Mouse (Mus musculus) olfactory bulb, adult 2 months (tissue): ENCODE results near the gene Fos. TPM values are rescaled to one million over a fixed set of nuclear protein-coding genes. Genes with fewer than 3 reads are reported as not detected.

Experiments
- H3K27ac ChIP-seq: fragments of 200-500 bp; 2 replicates; pipeline ENCODE4 v1.5.1; 2012; ENCODE audit warnings: low read depth, low read length; ENCODE audit not compliant: insufficient read depth
- H3K4me1 ChIP-seq: fragments of 200-500 bp; 2 replicates; pipeline ENCODE4 v1.6.1; 2012; ENCODE audit warnings: low read length; ENCODE audit not compliant: control insufficient read depth, insufficient read depth
- H3K4me3 ChIP-seq: fragments of 200-500 bp; 2 replicates; pipeline ENCODE4 v1.5.1; 2012; ENCODE audit warnings: mild to moderate bottlenecking, low read depth, low read length, moderate library complexity; ENCODE audit not compliant: insufficient read depth
- CTCF ChIP-seq: fragments of 200-500 bp; IDR thresholded peaks from 2 replicates; pipeline ENCODE4 v1.5.1; 2012; ENCODE audit warnings: low read depth, mild to moderate bottlenecking, low read length, moderate library complexity; ENCODE audit not compliant: insufficient read depth
- POLR2A ChIP-seq: fragments of 200-500 bp; IDR thresholded peaks from 2 replicates; pipeline ENCODE4 v1.6.1; 2012; ENCODE audit warnings: mild to moderate bottlenecking, low read depth, low read length, moderate library complexity; ENCODE audit not compliant: insufficient read depth
- WGBS: fragments of 180-500 bp; shearing (Covaris S2); methylation state at CpG from one replicate; pipeline ENCODE4 v1.1.7; 2018; 5-methylcytosine and 5-hydroxymethylcytosine counted together
- polyA plus RNA-seq: library from polyadenylated mRNA; stranded (reverse); fragments of >200 nt; gene quantifications from 2 replicates; pipeline ENCODE4 v1.2.4, GENCODE M21; 2012; ENCODE audit warnings: low replicate concordance; ENCODE audit not compliant: missing spikeins, insufficient read depth, insufficient read length

The Fos gene
- not detected in 2 replicates for polyA plus RNA-seq

- TF ChIP-seq CTCF = no peak
- peak; percentile 97 for TF ChIP-seq POLR2A
- Histone ChIP-seq H3K4me3 (peak within 1 kb of the TSS; percentile 67), H3K4me1 (peaks cover 19% of the 10 kb centered on the region), H3K27ac (peak within 1 kb of the TSS; percentile 98)
- under 1% methylated on average over 56 of the region's 56 CpGs for WGBS
Measured at GRCm38 (mm10) chr12:85473481-85474297, at the start of gene Fos. Gene Fos (plus strand): TSS chr12:85473890.

DNA sequence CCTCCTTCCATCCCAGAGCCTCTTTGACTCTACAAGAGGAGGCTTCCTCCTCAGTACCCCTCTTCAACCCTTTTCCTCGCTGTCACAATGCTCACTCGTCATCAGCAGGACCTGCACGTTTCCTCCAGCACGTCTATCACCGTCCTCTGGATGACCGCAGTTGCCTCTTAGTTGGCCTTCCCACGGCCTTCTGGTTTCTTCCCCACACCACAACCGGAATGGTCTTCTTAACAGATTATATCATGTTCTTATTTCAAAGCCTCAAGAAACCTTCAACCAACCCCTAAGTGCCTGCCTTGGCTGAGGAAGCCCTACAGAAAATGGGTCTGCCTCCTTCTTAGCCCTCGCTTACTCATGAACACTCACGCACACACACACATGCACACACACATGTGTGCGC lies 48.0 kb upstream of the Fos start:
- WGBS = 94% methylated on average over 11 of the region's 11 CpGs
- no peak overlapping the region for H3K4me3 ChIP-seq
- no peak for TF ChIP-seq CTCF
- no peak for TF ChIP-seq POLR2A
- no peaks in the 10 kb centered on the region; the same call in 1 of the 2 replicates for H3K4me1 ChIP-seq
- H3K27ac ChIP-seq = no peak overlapping the region

GRCm38 (mm10) chr12:85426126-85426525 lies 47.6 kb upstream of the Fos start:
- Histone ChIP-seq H3K4me3 (no peak overlapping the region), H3K27ac (no peak overlapping the region), H3K4me1 (no peaks in the 10 kb centered on the region; the same call in 1 of the 2 replicates)
- no peak for TF ChIP-seq CTCF
- no peak for TF ChIP-seq POLR2A
- WGBS = 54% methylated on average over 10 of the region's 10 CpGs

DNA sequence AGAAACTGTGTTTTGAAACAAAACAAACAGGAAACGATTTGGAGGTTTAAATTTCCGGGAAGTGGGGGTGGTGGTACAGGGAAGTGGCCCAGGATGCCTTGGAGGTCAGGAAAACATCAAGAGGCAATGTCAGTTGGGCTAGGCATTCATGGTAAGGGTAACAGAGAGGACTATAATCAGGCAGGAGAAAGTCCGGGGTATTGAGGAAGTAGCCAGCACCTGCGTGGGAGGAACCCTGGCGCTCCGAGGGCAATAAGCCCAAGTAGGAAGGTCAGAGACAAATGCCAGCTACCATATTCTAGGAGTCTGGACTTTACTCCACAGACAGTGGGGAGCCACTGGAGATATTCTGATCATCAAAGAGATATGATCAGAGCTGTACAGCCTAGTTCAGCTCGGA lies 45.9 kb upstream of the Fos start:
- 90% methylated on average over 7 of the region's 7 CpGs for WGBS
- H3K4me3 ChIP-seq = no peak overlapping the region
- TF ChIP-seq CTCF (no peak), POLR2A (no peak)
- no peak overlapping the region for H3K27ac ChIP-seq
- no peaks in the 10 kb centered on the region; the same call in 1 of the 2 replicates for H3K4me1 ChIP-seq

GRCm38 (mm10) chr12:85429999-85430398 lies 43.7 kb upstream of the Fos start:
- 84% methylated on average over 4 of the region's 4 CpGs for WGBS
- peaks cover 7% of the 10 kb centered on the region for H3K4me1 ChIP-seq
- no peak overlapping the region for H3K27ac ChIP-seq
- H3K4me3 ChIP-seq = no peak overlapping the region
- TF ChIP-seq POLR2A = no peak
- TF ChIP-seq CTCF = no peak

DNA sequence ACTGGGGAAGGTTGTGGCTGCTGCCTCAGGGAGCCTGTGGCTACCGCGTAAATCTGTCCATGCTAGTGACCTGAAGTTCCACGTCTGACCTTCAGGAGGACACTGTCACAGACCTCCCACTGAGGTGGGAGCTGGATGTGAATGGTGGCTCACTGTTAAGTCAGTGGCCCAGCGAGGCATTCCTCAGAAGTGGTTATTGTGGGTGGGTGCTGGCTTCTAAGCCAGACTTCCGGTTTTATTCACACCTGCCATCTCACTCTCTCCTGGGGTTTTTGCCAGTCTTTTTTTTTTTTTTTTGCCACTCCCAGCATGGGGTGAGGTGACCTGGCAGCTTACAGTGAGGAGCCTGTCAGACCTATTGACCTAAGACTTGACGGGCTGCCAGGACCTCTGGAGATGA lies 43.3 kb upstream of the Fos start:
- Histone ChIP-seq H3K27ac (no peak overlapping the region), H3K4me1 (peaks cover 7% of the 10 kb centered on the region), H3K4me3 (no peak overlapping the region)
- TF ChIP-seq CTCF (no peak), POLR2A (no peak)
- 71% methylated on average over 6 of the region's 6 CpGs for WGBS

DNA sequence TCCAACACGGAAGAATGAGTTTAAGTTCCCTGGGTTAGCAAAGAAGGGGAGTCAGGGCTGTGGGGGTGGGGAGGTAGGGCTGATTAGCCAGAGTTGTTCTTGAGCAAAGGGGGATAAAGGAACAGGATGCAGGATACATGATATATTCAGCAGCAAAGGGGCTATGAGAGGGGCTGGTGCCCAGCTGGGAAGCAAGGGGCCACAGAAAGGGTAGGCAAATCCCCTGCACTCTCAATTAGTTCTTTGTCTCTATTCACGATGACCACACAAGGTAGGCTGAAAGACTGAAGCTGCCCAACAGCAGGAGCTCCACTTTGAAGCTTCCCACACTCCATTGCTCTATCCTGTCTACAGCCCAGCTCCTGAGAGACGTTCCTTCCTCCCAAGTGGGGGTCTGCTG lies 39.8 kb upstream of the Fos start:
- Histone ChIP-seq H3K4me1 (peaks cover 22% of the 10 kb centered on the region), H3K4me3 (no peak overlapping the region), H3K27ac (no peak overlapping the region)
- TF ChIP-seq CTCF = no peak
- TF ChIP-seq POLR2A = no peak
- 34% methylated on average over 3 of the region's 3 CpGs for WGBS

DNA sequence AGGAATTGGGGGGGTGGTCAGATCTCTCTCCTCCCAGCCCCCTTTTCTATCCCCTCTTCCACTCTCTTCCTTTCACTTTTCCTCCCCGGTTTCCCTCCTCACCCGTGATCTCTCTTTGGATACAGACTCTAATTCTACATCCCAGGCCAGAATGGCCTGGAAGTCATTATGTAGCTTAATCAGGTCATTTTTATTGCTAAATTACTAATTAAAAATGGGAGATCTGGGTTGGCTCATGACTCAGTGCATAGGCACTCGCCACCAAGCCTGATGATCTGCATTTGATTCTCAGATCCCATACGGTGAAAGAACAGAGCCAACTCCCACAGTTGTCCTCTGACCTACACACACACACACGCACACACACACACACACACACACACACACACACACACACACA lies 39.2 kb upstream of the Fos start:
- H3K4me3 ChIP-seq = no peak overlapping the region
- H3K27ac ChIP-seq = no peak overlapping the region
- peaks cover 22% of the 10 kb centered on the region for H3K4me1 ChIP-seq
- no peak for TF ChIP-seq POLR2A
- no peak for TF ChIP-seq CTCF
- WGBS = 68% methylated on average over 5 of the region's 5 CpGs

DNA sequence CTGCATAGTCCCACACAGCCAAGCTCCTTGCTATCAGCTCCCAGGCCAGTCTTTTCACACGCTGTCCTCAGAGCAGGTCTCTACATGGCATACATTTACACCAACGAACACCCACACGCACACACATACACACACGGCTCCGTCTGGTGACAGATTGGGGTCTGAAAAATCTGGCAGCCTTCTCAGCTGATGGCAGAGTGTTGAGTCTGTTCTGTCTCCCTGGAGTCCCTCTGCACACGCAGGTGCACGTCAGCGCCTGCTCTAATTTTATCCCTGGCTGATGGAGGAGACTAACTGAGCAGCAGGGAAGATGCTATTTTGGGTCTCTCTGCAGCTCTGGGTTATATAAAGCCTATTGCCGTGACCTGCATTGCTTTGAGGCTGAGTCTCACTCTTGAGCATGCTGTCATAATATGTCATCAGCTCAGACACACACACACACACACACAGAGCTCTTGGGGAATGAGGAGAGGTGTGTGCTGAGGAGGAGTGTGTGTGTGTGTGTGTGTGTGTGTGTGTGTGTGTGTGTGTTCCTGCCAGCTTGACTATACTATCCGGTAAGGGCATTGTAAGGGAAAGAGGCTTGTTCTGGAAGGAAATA lies 37.6 kb upstream of the Fos start:
- Histone ChIP-seq H3K4me1 (peaks cover 22% of the 10 kb centered on the region), H3K4me3 (peak overlapping the region; percentile 15), H3K27ac (peak overlapping the region; percentile 97)
- no peak for TF ChIP-seq POLR2A
- TF ChIP-seq CTCF = no peak
- WGBS = 11% methylated on average over 10 of the region's 10 CpGs
